Mouse (Mus musculus): ENCODE results near the gene Mrpl38. TPM values are rescaled to one million over a fixed set of nuclear protein-coding genes. Genes with fewer than 3 reads are reported as not detected.

Gene Mrpl38
- total RNA-seq (2021) = 10 to 100 TPM; 49.4 to 49.9 TPM
- long read RNA-seq, experiment 1, transcript Mrpl38-201 (9 exons, 1,411 nt) = major isoform, 90 of 101 reads
- long read RNA-seq, experiment 1, partial matches to known transcripts = 6 of 101 reads
- long read RNA-seq, experiment 1, other reads (novel, unspliced or antisense) = 2 of 101 reads
- long read RNA-seq, experiment 2, transcript Mrpl38-201 (9 exons, 1,411 nt) = major isoform, 81 of 95 reads
- long read RNA-seq, experiment 2, partial matches to known transcripts = 5 of 95 reads
- long read RNA-seq, experiment 2, other reads (novel, unspliced or antisense) = 6 of 95 reads

GRCm38 (mm10) chr11:116138468-116139138 lies at the start of gene Mrpl38:
Gene Mrpl38, minus strand, starts transcription at chr11:116138868.
- intact Hi-C loops (cut with DNase I) = no loop called here

GRCm38 (mm10) chr11:116187226-116187930 lies 48.7 kb upstream of the Mrpl38 start:
- intact Hi-C loops (cut with DNase I) = no loop called here
- DNase-seq = no peak

More at GRCm38 (mm10) chr11:116138468-116139138, at the start of gene Mrpl38:
- DNase-seq = peak; percentile 83 to 84

- intact Hi-C loops (cut with DNase I) = no loop called here
- no peak for DNase-seq
Observed at GRCm38 (mm10) chr11:116186360-116186759, 47.7 kb upstream of the Mrpl38 start.

GRCm38 (mm10) chr11:116185836-116186235 lies 47.2 kb upstream of the Mrpl38 start:
- intact Hi-C loops (cut with DNase I) = no loop called here
- no peak for DNase-seq

- intact Hi-C loops (cut with DNase I) = no loop called here
- no peak for DNase-seq
Observed at GRCm38 (mm10) chr11:116178411-116179121, 39.9 kb upstream of the Mrpl38 start.

- no peak for DNase-seq
- intact Hi-C loops (cut with DNase I) = no loop called here
Observed at GRCm38 (mm10) chr11:116176010-116176409, 37.3 kb upstream of the Mrpl38 start.

- no peak for DNase-seq
- intact Hi-C loops (cut with DNase I) = no loop called here
Observed at GRCm38 (mm10) chr11:116174775-116175448, 36.2 kb upstream of the Mrpl38 start.

- intact Hi-C loops (cut with DNase I) = no loop called here
- no peak for DNase-seq
Observed at GRCm38 (mm10) chr11:116171959-116172358, 33.3 kb upstream of the Mrpl38 start.

GRCm38 (mm10) chr11:116170003-116170800 lies 31.5 kb upstream of the Mrpl38 start:
- DNase-seq = no peak
- intact Hi-C loops (cut with DNase I) = no loop called here

- intact Hi-C loops (cut with DNase I) = no loop called here
- no peak for DNase-seq
Observed at GRCm38 (mm10) chr11:116169214-116169613, 30.5 kb upstream of the Mrpl38 start.

- peak; percentile 87 to 92 for DNase-seq
- intact Hi-C loops (cut with DNase I) = no loop called here
Observed at GRCm38 (mm10) chr11:116167884-116168439, 29.3 kb upstream of the Mrpl38 start, which contains the start of gene Fbf1. Gene Fbf1, minus strand, starts transcription at chr11:116168166.

- intact Hi-C loops (cut with DNase I) = no loop called here
- no peak for DNase-seq
Observed at GRCm38 (mm10) chr11:116167232-116167631, 28.6 kb upstream of the Mrpl38 start.

GRCm38 (mm10) chr11:116163002-116163401 lies 24.3 kb upstream of the Mrpl38 start:
- intact Hi-C loops (cut with DNase I) = no loop called here
- DNase-seq = no peak

- intact Hi-C loops (cut with DNase I) = no loop called here
- DNase-seq = no peak
Observed at GRCm38 (mm10) chr11:116162146-116162545, 23.5 kb upstream of the Mrpl38 start.

- no peak for DNase-seq
- intact Hi-C loops (cut with DNase I) = no loop called here
Observed at GRCm38 (mm10) chr11:116161312-116161711, 22.6 kb upstream of the Mrpl38 start.

GRCm38 (mm10) chr11:116150960-116151359 lies 12.3 kb upstream of the Mrpl38 start:
- intact Hi-C loops (cut with DNase I) = no loop called here
- no peak for DNase-seq

- intact Hi-C loops (cut with DNase I) = no loop called here
Observed at GRCm38 (mm10) chr11:116149341-116149740, 10.7 kb upstream of the Mrpl38 start.

GRCm38 (mm10) chr11:116148761-116149221 lies 10.1 kb upstream of the Mrpl38 start:
- intact Hi-C loops (cut with DNase I) = no loop called here
- no peak for DNase-seq

More at GRCm38 (mm10) chr11:116149341-116149740, 10.7 kb upstream of the Mrpl38 start:
- DNase-seq = no peak
